Mouse (Mus musculus): Measurements from ENCODE around the gene Rab24. TPM values are rescaled to one million over a fixed set of nuclear protein-coding genes. Genes with fewer than 3 reads are reported as not detected.

The Rab24 gene
- total RNA-seq, 1 experiment from 2014 or later: 31.5 TPM

DNA sequence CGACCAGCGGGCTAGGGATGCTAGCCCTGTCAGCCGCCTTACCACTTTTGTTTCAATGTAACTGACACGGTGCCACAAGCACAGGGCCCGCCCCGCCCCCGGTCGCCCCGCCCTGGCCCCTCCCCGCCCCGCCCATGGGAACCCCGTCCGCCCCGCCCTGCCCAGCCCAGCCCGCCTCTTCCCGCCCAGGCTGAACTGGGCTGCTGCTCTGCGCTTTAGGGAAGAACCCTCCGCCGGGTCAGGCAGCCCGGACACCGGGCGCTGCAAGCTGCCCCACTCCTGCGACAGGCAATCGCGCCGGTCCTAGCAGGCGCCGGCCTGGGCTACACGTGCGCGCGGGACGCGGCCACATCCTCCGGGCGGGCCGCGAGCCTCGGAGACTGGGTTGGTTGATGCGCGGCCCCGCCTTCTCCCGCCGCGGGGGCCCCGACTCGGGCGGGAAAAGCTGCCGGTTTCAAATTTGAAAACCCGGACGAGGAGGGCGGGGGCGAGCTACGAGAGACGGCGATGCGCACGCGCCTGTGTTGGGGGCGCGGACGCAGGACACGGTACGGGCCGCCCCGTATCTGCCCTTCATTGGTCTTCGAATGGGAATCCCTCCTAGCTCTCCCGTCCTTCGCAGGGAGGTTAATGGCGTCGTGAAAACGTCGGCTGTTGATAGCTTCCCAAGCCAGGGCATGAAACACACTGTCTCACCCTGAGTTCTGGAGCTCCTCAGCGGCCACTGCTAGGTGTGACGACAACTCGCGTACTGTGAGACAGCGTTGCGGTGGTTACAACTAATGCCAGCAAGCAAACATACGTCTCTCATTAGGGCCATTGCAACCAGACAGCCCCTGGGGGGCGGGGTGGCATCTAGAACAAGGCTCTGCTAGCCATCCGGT, 8.2 kb upstream of the Rab24 start, which contains the start of gene Mxd3:
Gene Mxd3, minus strand, starts transcription at position 141 of the 884 bp plus-strand sequence.
- ATAC-seq (replicated peaks; ENCODE audit: low read depth, poor library complexity, severe bottlenecking): peak; percentile 60

DNA sequence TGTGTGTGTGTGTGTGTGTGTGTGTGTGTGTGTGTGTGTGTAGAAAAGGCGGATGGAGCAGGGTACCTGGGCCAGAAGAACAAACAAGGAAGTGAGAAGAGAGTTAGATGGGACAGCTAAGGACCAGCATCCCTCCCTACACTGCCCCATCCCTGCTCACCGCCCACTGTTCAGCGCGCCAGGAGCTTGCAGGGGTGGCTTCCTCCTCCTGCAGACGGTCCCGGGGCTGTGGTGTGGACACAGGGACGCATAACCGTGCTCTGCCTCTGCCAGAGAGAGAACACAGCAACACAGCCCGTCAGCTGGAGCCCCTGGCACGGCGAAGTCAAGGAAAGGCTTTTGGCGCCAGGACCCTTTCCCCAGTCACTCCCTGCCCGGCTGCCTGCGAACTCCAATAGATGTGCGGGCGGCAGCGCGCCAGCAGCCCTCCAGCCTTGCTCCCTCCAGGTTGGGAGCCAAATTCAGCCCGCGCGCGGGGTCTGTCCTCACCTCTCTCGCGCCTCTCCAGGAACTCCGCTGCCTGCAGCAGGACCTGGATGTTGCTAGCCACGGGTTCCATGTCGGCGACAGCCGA, 7.5 kb upstream of the Rab24 start:
- ATAC-seq (replicated peaks; ENCODE audit: low read depth, poor library complexity, severe bottlenecking): peak; percentile 8

DNA sequence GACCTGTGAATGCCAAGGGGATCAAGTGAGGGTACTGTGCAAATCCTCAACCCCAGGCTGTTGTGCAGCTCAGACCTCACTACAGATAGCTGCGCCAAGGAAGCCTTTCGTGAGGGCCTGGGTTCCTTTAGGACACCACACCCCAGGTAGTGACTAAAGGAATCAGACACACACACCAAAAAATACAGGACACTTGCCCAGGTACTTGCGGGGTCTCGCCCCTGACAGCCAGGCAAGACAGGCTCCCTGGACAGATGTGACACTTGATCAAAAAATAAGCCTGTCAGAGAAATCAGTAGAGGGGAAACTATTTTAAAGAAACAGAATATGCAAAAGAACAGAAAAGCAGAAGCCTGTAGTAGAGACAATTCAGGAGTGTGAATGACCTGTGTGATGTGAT, 6.9 kb upstream of the Rab24 start:
- ATAC-seq (replicated peaks; ENCODE audit: low read depth, poor library complexity, severe bottlenecking): no peak

DNA sequence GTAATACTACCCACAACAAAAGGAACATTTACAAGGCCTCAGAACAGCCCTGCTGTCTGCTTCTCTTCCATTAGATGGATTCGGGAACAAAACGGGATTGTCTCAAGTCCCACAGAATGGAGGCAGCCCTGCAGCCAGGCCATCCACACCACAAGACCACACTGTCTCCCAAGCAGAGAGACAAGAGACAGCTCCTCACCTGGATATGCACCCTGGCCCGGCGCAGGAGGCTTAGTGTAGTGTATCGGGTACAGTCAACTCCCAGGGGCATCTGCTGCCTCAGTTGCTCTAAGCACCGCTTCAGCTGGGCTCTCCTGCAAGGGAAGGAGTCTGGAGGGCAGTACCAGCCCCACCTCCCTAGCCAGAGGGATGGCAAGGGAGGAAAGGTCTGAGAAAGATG, 6.4 kb upstream of the Rab24 start:
- no peak for ATAC-seq (replicated peaks; ENCODE audit: low read depth, poor library complexity, severe bottlenecking)

DNA sequence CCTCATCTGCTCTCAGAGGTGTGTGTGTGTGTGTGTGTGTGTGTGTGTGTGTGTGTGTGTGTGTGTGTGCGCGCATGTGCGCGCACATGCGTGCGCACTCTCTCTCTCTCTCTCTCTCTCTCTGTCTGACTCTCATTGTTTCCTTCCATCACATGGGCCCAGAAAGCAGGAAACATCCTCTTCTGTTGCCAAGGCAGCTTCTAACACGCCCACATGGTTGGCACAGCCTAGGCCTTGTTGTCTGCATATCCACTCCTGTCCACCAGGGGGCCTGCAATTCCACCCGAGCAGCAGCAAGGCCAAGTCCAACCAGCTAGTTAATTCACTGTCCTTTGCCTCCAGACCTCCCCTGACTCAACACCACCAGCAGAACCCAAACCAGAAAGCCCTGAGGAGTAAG, 5.9 kb upstream of the Rab24 start:
- peak; percentile 72 for ATAC-seq (replicated peaks; ENCODE audit: low read depth, poor library complexity, severe bottlenecking)

DNA sequence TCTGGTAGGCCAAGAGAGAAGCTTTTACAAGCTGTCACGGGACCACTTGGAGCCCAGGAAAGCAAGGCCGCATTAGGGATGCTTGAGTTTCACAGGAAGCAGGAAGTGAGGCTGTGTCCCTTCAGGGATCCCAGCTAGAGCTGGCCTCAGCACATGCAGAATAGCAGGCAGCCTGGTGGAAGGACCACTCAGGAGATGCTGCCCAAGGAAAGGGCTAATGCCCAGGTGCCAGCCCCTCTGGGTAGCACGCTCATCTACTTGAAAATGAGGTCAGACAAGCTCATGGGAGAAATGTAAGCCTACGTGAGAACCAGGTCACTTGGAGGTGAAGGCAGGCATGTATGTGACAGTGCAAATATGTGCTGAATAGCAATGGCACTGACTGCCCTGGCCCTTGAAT, 5.4 kb upstream of the Rab24 start:
- ATAC-seq (replicated peaks; ENCODE audit: low read depth, poor library complexity, severe bottlenecking): no peak

DNA sequence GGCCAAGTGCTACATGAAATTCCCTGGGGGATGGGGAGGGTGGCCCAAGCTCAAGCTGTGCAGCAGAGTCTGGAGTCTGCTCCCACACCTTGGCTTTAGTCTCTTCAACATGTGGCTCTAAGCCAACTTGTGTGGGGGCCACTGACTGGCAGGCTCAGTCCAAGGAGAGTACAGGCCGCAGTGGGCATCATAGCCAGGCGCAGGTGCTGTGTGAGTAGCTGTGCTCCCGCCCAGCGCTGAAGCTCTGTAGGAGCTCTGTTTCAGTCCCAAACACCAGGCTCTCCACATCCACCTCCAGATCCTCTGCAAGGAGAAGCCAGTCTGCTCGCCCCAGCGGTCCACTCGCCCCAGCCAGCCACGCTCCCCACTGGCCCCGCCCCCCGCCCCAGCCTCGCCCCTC, 3.9 kb upstream of the Rab24 start:
- no peak for ATAC-seq (replicated peaks; ENCODE audit: low read depth, poor library complexity, severe bottlenecking)

DNA sequence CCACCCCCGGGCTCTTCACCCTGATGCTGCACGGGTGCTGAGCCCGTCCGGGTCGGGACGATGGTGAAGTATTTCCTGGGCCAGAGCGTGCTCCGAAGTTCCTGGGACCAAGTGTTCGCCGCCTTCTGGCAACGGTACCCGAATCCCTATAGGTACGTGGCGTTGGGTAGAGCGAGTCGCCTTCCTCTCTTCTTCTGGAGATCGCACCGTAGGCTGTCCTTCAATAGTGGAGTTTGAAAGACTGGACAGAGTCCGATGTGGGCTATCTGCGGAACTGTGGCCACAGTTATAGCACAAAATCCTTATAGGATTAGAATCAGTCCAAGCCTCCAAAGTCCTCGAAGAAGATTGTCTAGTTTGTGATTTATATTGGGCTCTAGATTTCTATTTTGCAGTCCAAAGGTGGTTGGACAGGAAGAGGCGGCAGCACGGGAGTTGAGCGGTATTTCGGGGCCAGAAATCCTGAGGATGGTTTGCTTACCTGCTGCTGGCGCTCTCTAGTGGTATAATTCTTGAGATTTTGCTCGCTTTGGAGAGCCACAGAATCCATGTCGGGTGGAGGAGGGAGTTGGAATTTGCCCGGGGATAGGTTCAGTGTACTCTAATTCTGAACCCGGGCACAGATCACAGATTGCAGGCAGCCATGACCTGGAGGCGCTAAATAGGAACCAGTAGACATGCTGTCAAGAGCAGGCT, 532 bp upstream of the Rab24 start:
- ATAC-seq (replicated peaks; ENCODE audit: low read depth, poor library complexity, severe bottlenecking): 0 out of 2 replicates have a peak, but pooled peaks have one; percentile 8

DNA sequence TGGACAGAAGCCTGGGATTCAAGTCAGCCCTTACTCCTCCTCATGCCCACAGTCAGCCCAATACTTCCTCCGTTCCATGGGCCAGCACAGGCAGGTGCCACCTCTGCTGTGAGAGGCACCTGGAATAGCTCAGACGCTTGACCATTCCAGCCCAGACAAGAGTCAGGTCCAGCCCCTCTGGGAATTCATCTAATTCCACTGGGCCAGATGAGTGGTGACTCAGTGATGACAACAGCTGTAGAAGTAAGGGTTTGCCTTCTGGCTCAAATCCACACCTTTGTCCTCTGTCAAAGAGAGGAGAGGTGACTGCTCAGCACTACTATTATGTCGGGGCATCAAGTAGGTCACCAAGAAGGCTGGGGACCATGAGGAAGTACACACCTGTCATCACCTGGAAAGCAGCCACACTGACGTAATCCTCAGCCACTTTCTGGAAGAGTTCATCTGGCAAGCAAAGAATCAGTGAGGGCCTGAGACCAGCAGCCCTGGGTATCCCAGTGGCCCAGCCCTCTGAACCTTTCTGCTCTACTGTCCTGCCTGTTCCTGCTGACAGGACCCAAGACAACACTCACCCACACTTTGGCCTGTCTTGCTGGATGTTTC, 1.7 kb downstream of the Rab24 start, which contains the start of gene Prelid1:
Gene Prelid1, plus strand, starts transcription at position 570 of the 603 bp plus-strand sequence.
- no peak for ATAC-seq (replicated peaks; ENCODE audit: low read depth, poor library complexity, severe bottlenecking)

DNA sequence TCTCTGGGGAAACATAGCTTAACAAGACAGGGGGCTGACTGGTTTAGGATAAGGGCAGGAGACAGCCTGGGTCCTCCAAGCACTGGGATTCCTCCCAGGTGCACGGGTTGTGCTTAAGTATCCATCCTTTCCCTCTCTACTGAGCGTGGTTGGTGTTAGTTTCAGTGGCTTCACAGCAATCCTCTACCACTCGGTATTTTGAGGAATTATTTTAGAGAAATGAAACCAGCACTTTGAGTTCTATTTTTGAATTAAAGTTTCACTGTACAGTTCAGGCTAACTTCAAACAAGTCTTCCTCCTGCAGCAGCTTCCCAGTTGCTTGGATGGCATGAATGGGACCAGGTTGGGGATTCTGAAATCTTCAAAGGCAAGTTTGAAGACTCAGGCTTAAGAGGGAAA, 3.4 kb downstream of the Rab24 start:
- no peak for ATAC-seq (replicated peaks; ENCODE audit: low read depth, poor library complexity, severe bottlenecking)

DNA sequence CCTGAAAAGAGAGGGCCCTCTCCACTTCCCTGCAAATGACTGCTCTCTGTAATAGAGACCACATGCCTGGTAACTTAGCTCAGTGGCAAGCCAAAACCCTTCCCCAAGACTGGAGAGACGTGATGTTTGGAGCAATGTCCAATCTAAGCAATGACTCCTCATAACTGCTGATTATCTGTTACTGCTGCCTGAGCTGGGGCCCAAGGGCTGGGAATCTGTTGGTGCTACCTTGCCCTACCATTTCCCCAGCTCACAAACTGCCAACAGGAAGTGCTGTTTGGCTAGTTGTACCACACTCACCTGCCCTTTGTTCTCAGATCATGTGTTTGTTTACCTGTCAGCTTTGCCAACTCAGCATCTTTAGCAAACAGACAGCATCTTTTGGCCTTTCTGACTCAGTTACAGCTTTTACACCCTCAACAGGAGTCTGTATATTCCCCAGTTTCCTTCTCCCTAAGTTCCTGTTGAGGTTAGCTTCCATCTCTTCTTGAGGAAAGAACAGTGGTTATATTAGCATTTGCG, 6.8 kb downstream of the Rab24 start:
- no peak for ATAC-seq (replicated peaks; ENCODE audit: low read depth, poor library complexity, severe bottlenecking)

DNA sequence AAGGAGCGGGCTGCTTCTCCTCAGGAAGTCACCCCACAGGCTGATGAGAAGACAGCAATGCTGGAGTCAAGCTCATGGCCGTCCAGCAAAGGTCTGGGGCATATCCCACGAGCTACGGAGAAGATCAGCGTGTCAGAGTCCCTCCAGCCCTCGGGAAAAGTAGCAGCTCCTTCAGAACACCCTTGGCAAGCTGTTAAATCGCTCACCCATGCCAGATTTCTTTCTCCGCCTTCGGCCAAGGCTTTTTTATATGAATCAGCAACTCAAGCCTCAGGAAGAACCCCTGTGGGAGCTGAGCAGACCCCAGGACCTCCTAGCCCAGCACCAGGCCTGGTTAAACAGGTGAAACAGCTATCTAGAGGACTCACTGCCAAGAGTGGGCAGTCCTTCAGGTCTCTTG, 8.7 kb downstream of the Rab24 start:
- no peak for ATAC-seq (replicated peaks; ENCODE audit: low read depth, poor library complexity, severe bottlenecking)

DNA sequence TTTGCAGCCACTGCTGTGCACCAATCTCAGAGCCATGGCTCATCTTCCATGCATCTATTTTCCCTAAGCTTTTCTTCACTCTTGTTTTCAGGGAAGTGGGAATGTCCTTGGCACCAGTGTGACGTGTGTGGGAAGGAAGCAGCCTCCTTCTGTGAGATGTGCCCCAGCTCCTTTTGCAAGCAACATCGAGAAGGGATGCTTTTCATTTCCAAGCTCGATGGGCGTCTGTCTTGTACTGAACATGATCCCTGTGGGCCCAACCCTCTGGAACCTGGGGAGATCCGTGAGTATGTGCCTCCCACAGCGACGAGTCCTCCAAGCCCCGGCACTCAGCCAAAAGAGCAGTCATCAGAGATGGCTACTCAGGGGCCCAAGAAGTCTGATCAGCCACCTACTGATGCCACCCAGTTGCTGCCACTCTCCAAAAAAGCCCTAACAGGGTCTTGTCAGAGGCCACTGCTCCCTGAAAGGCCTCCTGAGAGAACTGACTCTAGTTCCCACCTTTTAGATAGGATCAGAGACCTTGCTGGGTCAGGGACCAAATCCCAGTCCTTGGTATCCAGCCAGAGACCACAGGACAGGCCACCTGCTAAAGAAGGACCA, 9.6 kb downstream of the Rab24 start:
- no peak for ATAC-seq (replicated peaks; ENCODE audit: low read depth, poor library complexity, severe bottlenecking)

DNA sequence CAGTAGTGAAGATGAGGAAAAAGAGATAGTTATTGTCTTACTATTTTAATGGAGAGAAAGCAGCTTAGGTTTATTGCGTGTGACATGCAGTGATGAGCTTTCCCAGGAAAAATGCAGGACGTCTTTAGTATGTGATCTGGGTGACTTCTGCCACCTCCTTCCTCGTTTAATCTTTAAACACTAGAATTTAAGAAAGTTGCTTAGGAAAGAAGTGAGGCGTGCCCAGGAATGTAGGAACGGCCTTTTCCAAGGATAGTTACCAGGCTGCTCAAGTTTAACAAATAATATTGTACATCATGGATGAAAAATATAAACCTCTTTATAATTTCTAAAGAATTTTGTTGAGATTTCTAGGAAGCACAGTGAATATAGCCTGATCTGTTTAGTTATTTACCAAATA, 20.8 kb downstream of the Rab24 start:
- no peak for ATAC-seq (replicated peaks; ENCODE audit: low read depth, poor library complexity, severe bottlenecking)

DNA sequence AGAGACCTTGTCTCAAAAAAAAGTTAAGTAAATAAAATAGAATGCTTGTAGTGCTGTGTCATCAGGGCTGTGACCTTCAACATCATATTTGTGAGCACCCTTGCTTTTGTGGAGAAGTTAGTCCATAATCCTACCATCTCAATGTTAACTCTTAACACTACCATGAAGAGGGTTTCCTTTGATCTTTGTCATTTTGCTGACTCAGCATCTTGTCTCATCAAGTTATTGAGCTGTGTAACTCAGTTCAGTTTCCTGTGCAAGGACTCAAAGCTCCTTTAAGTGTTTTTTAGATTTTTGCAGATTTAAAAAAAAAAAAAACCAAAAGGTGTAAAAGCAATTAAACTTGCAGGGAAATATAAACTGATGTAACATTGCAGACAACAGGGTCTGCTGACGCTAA, 25.0 kb downstream of the Rab24 start:
- no peak for ATAC-seq (replicated peaks; ENCODE audit: low read depth, poor library complexity, severe bottlenecking)

DNA sequence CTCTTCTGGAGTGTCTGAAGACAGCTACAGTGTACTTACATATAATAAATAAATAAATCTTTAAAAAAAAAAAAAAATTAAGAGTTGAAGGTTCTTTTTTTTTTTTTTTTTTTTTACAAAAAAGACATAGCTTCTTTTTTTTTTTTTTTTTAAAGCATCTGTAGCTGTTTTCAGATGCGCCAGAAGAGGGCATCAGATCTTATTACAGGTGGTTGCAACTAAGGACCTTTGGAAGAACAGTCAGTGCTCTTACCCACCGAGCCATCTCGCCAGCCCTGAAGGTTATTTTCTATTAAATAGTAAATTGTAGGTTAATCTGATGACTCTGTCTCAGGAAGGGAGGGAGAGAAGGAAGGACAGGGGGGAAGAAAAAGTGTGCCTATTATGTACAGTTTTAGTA, 32.9 kb downstream of the Rab24 start:
- no peak for ATAC-seq (replicated peaks; ENCODE audit: low read depth, poor library complexity, severe bottlenecking)

DNA sequence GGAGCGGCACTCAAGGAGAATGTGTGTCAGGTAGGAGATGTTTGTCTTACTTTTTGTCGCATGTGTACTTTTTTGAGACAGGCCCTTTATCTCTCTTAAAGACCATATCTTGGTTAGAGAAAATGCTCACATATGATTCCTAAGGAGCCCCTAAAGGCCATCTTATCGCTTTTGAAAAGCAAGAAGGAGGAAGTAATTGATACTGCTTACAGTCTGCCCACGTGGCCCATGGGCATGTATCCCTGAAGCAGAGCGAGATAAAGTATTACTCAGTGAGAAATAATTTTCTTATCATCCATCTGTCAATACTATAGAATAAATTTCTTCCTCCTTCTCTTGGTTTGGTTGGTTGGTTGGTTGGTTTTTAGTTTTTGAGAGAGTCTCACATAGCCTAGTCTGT, 44.1 kb downstream of the Rab24 start:
- ATAC-seq (replicated peaks; ENCODE audit: low read depth, poor library complexity, severe bottlenecking): no peak

DNA sequence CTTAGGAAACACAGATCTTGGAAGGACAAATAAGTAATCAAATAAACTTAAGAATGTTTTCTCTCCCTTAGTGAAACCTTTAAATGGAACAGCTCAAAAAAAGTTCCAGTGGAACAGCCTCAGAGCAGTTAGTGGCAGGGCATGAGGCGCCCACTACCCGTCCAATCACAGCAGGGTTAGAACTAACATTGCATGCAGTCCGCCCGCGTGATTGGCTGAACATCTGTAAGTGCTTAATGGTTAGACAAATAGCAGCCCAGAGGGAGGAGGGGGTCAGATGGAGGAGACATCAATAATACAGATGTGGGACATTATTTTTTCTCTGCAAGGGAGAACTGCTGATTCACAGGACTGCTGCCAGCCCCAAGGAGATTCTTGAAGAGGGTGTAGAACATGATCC, 44.5 kb downstream of the Rab24 start:
- no peak for ATAC-seq (replicated peaks; ENCODE audit: low read depth, poor library complexity, severe bottlenecking)
